Mouse (Mus musculus) CH12.LX (cell line): ENCODE results near the gene Wdfy1.

ENCODE experiments used
- CTCF ChIP-seq, 2 experiments: IDR thresholded peaks in 1 of 2; conservative IDR thresholded peaks in 1 of 2; 2 replicates each; pipeline ENCODE4 v1.5.1; 2011 to 2012; ENCODE audit warnings: low read depth in 2 of 2, low read length in 2 of 2, improper control_type of control experiment in 1 of 2, inconsistent platforms in 1 of 2, mild to moderate bottlenecking in 1 of 2, moderate library complexity in 1 of 2
- E2F4 ChIP-seq: IDR thresholded peaks from 2 replicates; pipeline ENCODE4 v1.6.1; 2011; ENCODE audit warnings: low read depth, low read length, improper control_type of control experiment; ENCODE audit not compliant: insufficient replicate concordance
- ELF1 ChIP-seq: IDR thresholded peaks from 2 replicates; pipeline ENCODE4 v1.6.1; 2014; ENCODE audit warnings: low read depth, mild to moderate bottlenecking, inconsistent platforms, low read length, improper control_type of control experiment
- EP300 ChIP-seq: IDR thresholded peaks from 2 replicates; pipeline ENCODE4 v1.6.1; 2011; ENCODE audit warnings: low read length, improper control_type of control experiment
- MAX ChIP-seq: IDR thresholded peaks from 2 replicates; pipeline ENCODE4 v1.6.1; 2011; ENCODE audit warnings: low read length, improper control_type of control experiment
- MEF2A ChIP-seq: IDR thresholded peaks from 2 replicates; pipeline ENCODE4 v1.6.1; 2014; ENCODE audit warnings: low read depth, mild to moderate bottlenecking, inconsistent platforms, low read length, improper control_type of control experiment, borderline replicate concordance
- MXI1 ChIP-seq: IDR thresholded peaks from 2 replicates; pipeline ENCODE4 v1.6.1; 2011; ENCODE audit warnings: mild to moderate bottlenecking, low read depth, low read length, improper control_type of control experiment
- NELFE ChIP-seq: IDR thresholded peaks from 2 replicates; pipeline ENCODE4 v1.6.1; 2011; ENCODE audit warnings: low read depth, low read length, improper control_type of control experiment
- NRF1 ChIP-seq: IDR thresholded peaks from 2 replicates; pipeline ENCODE4 v1.6.1; 2014; ENCODE audit warnings: low read depth, mild to moderate bottlenecking, inconsistent platforms, low read length, improper control_type of control experiment, moderate library complexity
- POLR2A ChIP-seq: IDR thresholded peaks from 2 replicates; pipeline ENCODE4 v1.6.1; 2011; ENCODE audit warnings: low read depth, mild to moderate bottlenecking, improper control_type of control experiment, low read length
- SIN3A ChIP-seq: IDR thresholded peaks from 2 replicates; pipeline ENCODE4 v1.6.1; 2012; ENCODE audit warnings: low read length, improper control_type of control experiment, inconsistent platforms
- TCF12 ChIP-seq: IDR thresholded peaks from 2 replicates; pipeline ENCODE4 v1.6.1; 2014; ENCODE audit warnings: low read depth, mild to moderate bottlenecking, inconsistent platforms, low read length, improper control_type of control experiment
- USF2 ChIP-seq: conservative IDR thresholded peaks from 2 replicates; pipeline ENCODE4 v1.6.1; 2011; ENCODE audit warnings: low read depth, low read length, improper control_type of control experiment
- ZNF384 ChIP-seq: IDR thresholded peaks from 2 replicates; pipeline ENCODE4 v1.6.1; 2012; ENCODE audit warnings: low read depth, low read length, improper control_type of control experiment, inconsistent platforms

- TF ChIP-seq ZNF384: no peak
- TF ChIP-seq E2F4: no peak
- no peak for TF ChIP-seq CTCF (conservative IDR thresholded peaks at IDR 0.05 in 1 of 2, IDR thresholded peaks at IDR 0.05 in 1 of 2; ENCODE audit: low read depth in 2 of 2, low read length in 2 of 2)
- no peak for TF ChIP-seq NELFE
- no peak for TF ChIP-seq SIN3A
- TF ChIP-seq POLR2A: no peak
- TF ChIP-seq EP300: no peak
- no peak for TF ChIP-seq MEF2A
- no peak for TF ChIP-seq MXI1
- no peak for TF ChIP-seq ELF1
- TF ChIP-seq MAX: no peak
- TF ChIP-seq TCF12: no peak
- TF ChIP-seq NRF1: no peak
- no peak for TF ChIP-seq USF2
Measured at GRCm38 (mm10) chr1:79759006-79759405, 16.9 kb downstream of the Wdfy1 start.
